ENCODE assay signal across 8 mouse cellular contexts in the genomic region with DNA sequence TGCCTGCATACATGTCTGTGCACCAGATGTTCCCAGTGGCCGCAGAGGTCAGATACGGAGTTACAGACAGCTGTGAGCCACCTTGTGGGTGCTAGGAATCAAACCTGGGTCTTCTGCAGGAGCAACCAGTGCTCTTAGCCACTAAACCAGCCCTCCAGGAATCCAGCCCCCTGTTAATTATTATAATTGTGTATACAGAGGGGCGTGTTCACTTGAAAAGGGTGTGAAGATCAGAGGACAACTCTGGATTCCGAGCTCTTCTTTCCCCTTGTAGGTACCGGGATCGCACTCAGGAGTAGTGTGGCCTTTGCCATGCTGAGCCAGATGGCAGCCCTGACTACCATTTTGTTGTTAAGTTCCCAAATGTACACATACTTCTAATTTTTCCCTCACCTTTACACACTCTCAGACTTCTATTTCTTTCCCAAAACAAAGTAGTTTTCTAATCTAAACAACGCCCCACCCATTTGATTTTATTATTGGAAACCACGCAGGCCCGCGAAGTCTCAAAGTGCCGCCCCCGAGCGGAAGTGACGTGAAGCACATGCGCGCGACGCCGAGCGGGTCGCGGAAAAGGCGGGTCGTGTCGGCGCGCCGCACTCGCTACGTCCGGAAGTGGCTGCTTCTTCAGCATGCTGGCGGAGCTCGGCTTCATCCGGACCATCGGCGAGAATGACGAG. TPM values are rescaled to one million over a fixed set of nuclear protein-coding genes. Genes with fewer than 3 reads are reported as not detected.
DNase-seq lines count a peak whose midpoint lies in the region; ATAC-seq and TF ChIP-seq lines count a peak whose summit lies in the region.

Ddx27 (plus strand) TSS at position 492 of the 680 bp plus-strand sequence.

- peaks cover 22% of the 10 kb centered on the region for H3K36me3 ChIP-seq in kidney, embryonic 14.5 days (ENCODE audit: control insufficient read depth, insufficient read depth, low read length)
- peaks cover 23% of the 10 kb centered on the region for H3K36me3 ChIP-seq in limb, embryonic 15.5 days

- DNase-seq in A20 (ENCODE audit: low read depth, low spot score): peak; percentile 96
- peak; percentile 86 to 92 for DNase-seq in heart, adult 9 months (ENCODE audit: low spot score in 2 of 2)
- peak; percentile 64 to 83 for DNase-seq in monocyte, adult 2 months (ENCODE audit: low read depth in 1 of 2, low spot score in 2 of 2)
- DNase-seq in spleen, postnatal 36 days (ENCODE audit: low spot score in 2 of 2): peak; percentile 89 to 93

- H3K27ac ChIP-seq in bone marrow macrophage, adult 2 months (ENCODE audit: insufficient read depth, low read depth, low read length): peak within 1 kb of the TSS; percentile 66
- peak within 1 kb of the TSS; percentile 53; the same call in 1 of the 2 replicates for H3K27ac ChIP-seq in embryonic fibroblast, embryonic 13.5 days (ENCODE audit: insufficient read depth, low read length)
- H3K27ac ChIP-seq in kidney, embryonic 14.5 days (ENCODE audit: low read depth, low read length): peak within 1 kb of the TSS; percentile 83; the same call in 1 of the 2 replicates
- peak within 1 kb of the TSS; percentile 89 for H3K27ac ChIP-seq in limb, embryonic 15.5 days

- H3K9ac ChIP-seq in kidney, embryonic 14.5 days (ENCODE audit: low read depth, low read length): peak within 1 kb of the TSS; percentile 85
- peak within 1 kb of the TSS; percentile 62 for H3K9ac ChIP-seq in limb, embryonic 15.5 days

- H3K9me3 ChIP-seq in kidney, embryonic 14.5 days (ENCODE audit: control insufficient read depth, low read length): no peaks in the 10 kb centered on the region
- no peaks in the 10 kb centered on the region for H3K9me3 ChIP-seq in limb, embryonic 15.5 days

- 2% methylated on average over 37 of the region's 37 CpGs for WGBS in kidney, embryonic 14.5 days
- whole genome bisulfite sequencing in limb, embryonic 15.5 days: 2% methylated on average over 37 of the region's 37 CpGs

- TF ChIP-seq CTCF in bone marrow macrophage, adult 2 months (IDR thresholded peaks at IDR 0.05; ENCODE audit: low read depth, low read length): no peak
- no peak for TF ChIP-seq CTCF in embryonic fibroblast, embryonic 13.5 days (IDR thresholded peaks at IDR 0.05; ENCODE audit: borderline replicate concordance, insufficient read depth, low read length)

- H3K4me2 ChIP-seq in kidney, embryonic 14.5 days (replicated peaks; ENCODE audit: low read depth, low read length): peak within 1 kb of the TSS; percentile 94
- peak within 1 kb of the TSS; percentile 90 for H3K4me2 ChIP-seq in limb, embryonic 15.5 days

- H3K27me3 ChIP-seq in kidney, embryonic 14.5 days (ENCODE audit: control insufficient read depth, insufficient read depth, low read length): no peaks in the 10 kb centered on the region
- no peaks in the 10 kb centered on the region for H3K27me3 ChIP-seq in limb, embryonic 15.5 days

- H3K4me1 ChIP-seq in bone marrow macrophage, adult 2 months (ENCODE audit: control insufficient read depth, insufficient read depth, low read length): peaks cover 9% of the 10 kb centered on the region
- peaks cover 4% of the 10 kb centered on the region for H3K4me1 ChIP-seq in embryonic fibroblast, embryonic 13.5 days (ENCODE audit: control insufficient read depth, insufficient read depth, low read length)
- H3K4me1 ChIP-seq in kidney, embryonic 14.5 days (ENCODE audit: control insufficient read depth, insufficient read depth, low read length): peaks cover 6% of the 10 kb centered on the region; the same call in 1 of the 2 replicates
- peaks cover 25% of the 10 kb centered on the region for H3K4me1 ChIP-seq in limb, embryonic 15.5 days

- ATAC-seq in kidney, embryonic 14.5 days (ENCODE audit: low FRiP score, low TSS enrichment): peak; percentile 88
- peak; percentile 77 for ATAC-seq in limb, embryonic 15.5 days (ENCODE audit: insufficient number of reproducible peaks, low FRiP score, low TSS enrichment, low read depth)

- peak within 1 kb of the TSS; percentile 79 for H3K4me3 ChIP-seq in bone marrow macrophage, adult 2 months (ENCODE audit: insufficient read depth, low read length)
- H3K4me3 ChIP-seq in embryonic fibroblast, embryonic 13.5 days (ENCODE audit: insufficient read depth, low read length): peak within 1 kb of the TSS; percentile 93
- H3K4me3 ChIP-seq in kidney, embryonic 14.5 days (ENCODE audit: low read length): peak within 1 kb of the TSS; percentile 85
- H3K4me3 ChIP-seq in limb, embryonic 15.5 days: peak within 1 kb of the TSS; percentile 95

- TF ChIP-seq POLR2A in bone marrow macrophage, adult 2 months (IDR thresholded peaks at IDR 0.05; ENCODE audit: borderline replicate concordance, low read depth, low read length): no peak
- peak; percentile 73 for TF ChIP-seq POLR2A in embryonic fibroblast, embryonic 13.5 days (IDR thresholded peaks at IDR 0.05; ENCODE audit: low read depth, low read length)

RNA-seq across cellular contexts. Expression of gene Ddx27, which starts in this region (rescaled TPM):
- 20.4 TPM in 2 replicates for polyA plus RNA-seq in bone marrow macrophage, adult 2 months (2012; ENCODE audit: insufficient read depth, insufficient read length, missing spikeins)
- 29.9 and 31.6 TPM in 2 replicates for polyA plus RNA-seq in embryonic fibroblast, embryonic 13.5 days (2011; ENCODE audit: insufficient read length, low read depth, missing spikeins)
- 43.5 and 55.8 TPM in 2 replicates for polyA plus RNA-seq in kidney, embryonic 14.5 days (2014; fragmentation: Nextera tagmentation; extraction: Ambion mirVana)
- polyA plus RNA-seq in limb, embryonic 15.5 days (2015; fragmentation: Nextera tagmentation; extraction: Ambion mirVana): 43.8 and 45.3 TPM in 2 replicates

Comparison
In these comparisons a context has a peak if more than half of its experiments do, and no peak if none do; other contexts are left out.
1. Peak in every context shown above with its lines: DNase-seq, ATAC-seq, H3K4me3 ChIP-seq and H3K27ac ChIP-seq.